Mouse (Mus musculus): ENCODE measurements around the gene Parp16.
"Not testable (repeated sequence)": the region's sequence is repeated elsewhere in the genome, so short reads cannot be mapped to it uniquely, and the experiment has no call there.

Parp16 gene

DNA sequence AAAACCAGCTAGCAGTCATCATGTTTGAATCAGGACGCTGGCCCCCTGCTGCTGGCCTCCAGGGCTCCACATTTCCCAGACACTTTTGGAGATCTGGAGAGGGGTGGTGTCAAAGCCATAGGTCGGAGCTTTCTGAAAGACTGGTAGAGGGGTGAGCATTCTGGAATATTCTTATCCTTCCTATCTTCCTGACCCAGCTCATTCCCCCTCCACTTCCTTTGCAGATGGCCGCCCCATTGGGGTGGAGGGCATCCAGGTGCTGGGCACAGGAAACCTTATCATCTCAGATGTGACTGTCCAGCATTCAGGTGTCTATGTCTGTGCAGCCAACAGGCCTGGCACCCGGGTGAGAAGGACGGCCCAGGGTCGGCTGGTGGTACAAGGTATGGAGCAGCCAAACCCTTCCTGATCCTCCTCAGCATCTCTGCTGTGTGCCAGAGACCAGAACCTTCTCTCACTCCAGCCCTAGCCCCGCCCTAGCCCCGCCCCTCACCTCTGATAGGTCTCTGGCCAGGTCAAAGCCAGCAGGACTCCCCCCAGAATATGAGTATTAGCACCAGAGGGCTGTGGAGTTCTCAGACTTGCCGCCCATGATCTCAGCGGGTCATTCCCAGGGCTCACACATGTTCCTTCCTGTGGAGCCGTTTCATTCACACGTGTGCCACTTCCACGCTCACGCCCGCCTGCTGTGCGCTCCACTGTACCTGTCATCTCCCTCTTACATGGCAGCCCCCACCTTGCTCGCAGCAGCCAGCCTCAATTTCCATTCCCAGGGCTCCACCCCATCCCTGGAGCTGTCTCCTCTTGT lies 15.1 kb upstream of the Parp16 start:
- DNase-seq: no peak

DNA sequence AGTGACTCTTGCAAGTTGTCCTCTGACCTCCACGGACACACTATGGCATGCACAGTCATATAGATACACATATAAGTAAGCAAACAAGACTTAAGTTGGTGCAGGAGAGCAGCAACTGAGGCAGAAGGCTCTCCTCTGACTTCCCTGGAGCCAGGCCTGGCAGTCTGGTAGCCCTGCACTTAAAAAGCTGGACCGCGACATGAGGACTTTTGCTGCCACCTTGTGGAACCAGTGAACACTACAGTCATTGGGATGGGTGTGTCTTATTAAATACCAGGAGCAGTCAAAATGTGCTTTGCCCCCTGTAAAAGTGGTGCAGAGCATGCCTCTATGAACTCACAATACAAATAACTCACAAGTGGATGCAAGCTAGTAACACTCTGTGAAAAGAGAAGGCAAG lies 6.6 kb upstream of the Parp16 start:
- DNase-seq: peak; percentile 89

DNA sequence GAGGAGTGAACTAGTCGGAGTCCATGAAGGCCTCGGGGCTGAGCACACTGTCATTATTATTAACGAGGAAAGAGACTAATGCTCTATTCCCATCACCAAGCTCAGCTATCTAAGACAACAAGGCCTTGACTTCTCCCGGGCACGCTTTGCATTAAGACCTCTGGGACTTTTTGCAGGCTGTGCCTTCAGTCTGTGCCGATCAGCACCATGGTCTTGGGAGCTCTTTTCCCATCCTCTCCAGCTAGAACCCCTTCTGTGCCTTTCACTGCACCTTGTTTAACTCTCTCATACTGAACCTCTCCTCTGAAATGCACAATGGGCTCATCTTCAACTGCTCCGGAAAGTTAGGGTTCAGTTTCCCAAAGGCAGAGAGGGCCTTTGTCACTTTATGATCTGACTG lies 4.8 kb upstream of the Parp16 start:
- no peak for DNase-seq

DNA sequence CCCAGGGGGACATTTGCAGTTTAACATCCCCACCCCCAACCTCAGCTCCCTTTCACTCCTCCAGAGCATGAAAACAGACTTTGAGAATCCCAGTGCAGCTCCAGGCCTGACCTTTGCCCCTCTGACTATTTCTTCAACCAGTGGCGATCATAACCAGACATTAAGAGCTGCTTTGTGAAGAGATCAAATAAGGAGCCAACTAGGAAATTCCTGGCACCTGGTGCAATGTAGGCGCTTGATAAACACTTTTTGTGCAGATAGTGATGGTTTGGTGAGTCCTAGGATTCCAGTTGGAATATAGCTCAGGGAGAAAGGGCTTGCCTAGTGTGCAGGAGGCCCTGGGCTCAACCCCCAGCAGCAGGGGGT lies 3.8 kb upstream of the Parp16 start:
- no peak for DNase-seq

DNA sequence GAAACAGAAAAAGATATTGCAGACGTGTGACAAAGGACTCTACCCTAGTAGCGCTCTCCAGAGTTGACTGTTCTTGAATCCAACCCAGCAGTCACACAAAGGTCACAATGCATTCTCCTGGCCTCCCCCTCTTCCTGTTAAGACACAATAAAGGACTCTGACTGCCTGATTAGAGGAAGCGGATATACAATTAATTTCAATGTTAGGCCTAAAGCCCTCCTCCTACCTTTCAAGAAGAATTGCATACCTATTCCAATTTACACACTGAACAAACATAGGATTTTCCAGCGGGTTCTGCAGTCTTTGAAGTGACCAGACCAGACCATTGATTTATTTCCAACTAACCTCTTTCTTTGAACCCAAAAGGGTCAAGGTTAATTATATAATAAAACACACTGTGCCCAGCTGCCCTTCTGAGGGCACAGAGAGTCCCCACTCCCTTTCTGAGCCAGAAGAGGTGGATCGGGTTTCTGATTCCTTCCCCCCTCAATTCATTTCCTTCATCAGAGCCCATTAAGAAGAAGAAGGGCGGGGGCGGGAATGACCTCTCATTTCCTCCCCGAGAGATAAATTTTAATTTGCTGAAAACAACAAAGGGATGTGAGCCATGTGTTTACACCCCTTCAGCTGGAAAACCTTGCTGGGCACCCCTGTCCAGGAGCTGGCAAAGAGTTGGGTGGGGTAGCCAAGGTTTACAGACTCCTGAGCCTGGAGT lies 3.2 kb upstream of the Parp16 start:
- no peak for DNase-seq

DNA sequence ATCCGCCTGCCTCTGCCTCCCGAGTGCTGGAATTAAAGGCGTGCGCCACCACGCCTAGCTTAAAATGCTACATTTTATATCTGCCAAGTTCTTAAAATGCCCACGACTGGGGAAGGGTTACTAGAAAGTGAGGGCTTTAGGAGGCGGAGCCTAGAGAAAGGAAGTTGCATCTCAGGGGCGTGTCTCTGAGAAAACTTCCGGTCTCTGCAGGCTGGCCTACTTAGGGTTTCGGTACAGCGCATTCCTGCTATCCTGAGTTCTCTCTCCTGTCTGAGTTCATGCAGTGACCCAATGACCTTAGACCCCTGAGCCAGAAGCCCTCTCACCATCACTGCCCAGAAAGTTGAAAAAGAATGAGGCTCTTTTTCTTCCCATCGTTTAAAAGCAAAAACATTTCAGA lies 1.9 kb upstream of the Parp16 start:
- DNase-seq: no peak

DNA sequence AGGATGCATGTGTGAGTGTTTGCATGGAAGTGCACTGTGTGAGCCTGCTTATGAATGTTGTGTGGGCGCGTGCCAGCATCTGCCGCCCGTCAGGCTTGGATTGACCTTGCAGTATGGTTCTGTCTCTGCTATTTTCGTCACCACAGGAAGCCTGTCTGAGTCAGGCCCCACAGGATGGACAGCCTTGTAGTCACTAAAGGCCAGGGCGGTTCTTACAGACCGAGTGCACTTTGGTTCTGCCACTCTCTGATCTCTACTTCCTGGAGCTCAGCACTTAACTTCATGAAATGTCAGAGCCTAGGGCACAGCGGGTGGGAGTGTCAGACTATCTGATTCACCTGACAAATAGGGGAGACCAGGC lies 448 bp downstream of the Parp16 start:
- DNase-seq: peak; percentile 45

DNA sequence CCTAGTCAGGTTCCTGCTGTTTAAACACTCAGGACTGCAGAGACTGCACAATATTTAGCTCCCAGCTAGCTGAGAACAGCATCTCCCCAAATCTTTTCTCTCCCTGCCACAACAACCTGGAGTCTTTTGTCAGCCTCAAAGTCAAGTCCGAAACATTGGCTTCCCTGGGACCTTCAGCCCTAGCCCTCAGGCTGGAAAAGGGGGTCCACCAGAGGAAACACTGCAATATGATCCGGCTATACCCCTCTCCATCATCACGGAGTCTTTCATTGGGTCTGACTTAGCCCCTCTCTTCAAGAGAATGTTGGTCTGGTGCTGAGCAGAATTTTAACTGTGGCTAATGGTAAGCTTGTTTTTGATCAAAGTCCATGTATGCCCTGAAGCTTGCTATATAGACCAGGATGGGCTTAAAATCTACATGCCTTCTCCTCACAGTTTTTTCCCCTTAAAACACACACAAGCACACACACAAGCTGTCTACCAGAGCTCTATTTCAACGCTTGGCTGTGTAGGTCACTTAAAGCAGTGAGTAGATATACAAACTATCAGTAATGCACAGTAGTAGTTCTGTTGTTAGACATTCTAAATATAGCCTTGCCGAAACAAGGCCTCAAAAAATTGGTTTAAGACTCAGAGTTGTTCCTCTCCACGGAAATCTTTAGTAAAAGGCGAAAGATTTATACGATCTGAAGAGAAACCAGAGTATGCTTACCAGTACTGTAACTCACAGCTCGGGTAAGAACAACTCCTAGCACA lies 1.0 kb downstream of the Parp16 start:
- DNase-seq: no peak

DNA sequence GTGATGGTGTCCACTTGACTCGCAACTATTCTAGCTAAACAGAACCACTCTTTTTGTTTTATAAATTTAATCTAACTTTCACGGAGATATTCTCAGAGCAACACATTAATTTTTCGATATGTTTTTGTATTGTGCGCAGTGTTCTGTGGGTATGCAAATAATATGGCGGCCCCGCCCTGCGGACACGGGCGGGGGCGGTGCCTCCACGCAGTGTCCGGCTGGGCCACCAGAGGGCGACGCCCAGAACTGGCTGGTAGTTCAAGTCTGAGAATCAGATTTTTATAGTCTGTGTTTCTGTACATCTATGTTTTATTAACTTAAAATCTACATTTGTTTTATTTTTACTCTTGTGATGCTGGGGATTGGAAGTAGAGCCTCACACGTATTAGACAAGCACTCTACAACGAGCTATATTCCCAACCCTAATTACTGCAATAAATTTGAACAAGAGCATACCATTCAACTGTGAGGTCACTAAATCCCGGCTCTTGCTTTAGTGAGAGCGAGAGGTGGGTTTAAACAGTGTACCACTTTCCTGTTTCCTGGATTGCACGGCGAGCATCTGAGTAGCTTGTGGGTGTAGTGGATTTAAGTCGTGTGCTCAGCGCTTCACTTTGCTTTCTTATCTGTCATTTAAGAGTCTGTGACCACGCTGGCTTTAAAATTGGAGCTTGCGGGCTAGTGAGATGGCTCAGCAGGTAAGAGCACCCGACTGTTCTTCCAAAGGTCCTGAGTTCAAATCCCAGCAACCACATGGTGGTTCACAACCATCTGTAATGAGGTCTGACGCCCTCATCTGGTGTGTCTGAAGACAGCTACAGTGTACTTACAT lies 1.8 kb downstream of the Parp16 start:
- DNase-seq: peak; percentile 97

DNA sequence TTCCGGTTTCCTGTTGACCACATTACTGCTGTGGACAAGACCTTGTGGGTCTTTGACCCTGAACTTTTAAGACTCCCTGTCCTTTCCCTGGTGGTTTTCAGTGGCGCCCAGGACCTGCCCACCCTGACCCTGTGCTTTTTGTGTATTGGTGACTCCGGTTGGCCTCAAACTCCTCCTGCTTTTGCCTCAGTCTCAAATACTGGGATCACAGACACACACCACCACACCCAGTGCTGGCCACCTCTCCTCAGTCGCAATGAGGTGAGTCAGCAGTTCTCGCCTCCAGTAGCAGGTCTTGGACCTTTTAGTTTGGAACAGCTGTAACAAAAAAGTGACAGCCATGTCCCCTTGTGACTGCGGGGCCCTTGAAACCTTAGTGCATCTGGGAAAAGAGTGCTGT lies 2.7 kb downstream of the Parp16 start:
- no peak for DNase-seq

DNA sequence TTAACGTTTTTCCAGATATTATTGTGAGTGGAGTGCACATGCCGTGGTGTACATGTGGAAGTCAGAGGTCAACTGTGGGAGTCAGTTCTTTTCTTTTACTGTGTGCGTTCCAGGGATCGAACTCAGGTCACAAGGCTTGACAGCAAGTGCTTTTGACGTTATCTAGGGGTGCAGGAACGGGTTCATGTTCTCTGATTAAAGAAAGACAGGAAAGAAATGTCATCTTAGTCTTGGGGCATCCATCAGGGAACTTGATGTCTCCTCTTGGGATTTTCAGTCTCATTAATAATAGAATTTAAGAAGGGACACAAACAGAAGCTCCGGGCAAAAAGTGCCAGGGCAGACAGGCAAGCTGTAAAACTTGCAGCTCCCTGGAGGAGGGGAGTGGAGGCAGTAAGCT lies 4.6 kb downstream of the Parp16 start:
- no peak for DNase-seq

DNA sequence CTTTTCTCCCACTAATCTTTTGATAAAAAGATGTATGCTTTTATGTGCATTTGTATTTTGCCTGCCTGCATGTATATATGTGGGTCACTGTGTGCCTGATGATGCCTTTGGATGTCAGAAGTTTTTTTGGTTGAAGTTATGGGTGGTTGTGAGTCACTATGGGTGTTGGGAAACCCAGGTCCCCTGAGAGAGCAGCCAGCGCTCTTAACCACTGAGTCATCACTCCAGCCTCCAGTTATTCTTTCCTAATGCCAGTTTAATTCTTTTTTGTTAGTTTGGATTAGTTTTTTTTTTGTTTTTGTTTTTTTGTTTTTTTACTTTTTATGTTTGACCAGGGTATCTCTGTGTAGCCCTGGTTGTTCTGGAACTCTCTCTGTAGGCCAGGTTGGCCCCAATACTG lies 5.5 kb downstream of the Parp16 start:
- no peak for DNase-seq

DNA sequence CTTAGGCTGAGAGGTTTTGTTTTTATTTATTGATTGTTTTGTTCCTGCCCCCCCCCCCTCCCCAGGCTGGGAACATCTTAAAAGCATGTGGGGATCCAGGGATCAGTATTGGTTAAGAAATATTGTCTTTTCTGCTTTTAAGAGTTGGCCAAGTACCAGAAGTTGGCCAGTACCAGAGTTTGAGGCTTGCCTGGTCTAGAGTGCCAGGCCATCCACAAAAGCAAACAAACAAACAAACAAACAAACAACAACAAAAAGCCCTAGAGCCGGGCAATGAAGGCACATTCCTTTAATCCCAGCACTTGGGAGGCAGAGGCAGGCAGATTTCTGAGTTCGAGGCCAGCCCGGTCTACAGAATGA lies 5.8 kb downstream of the Parp16 start:
- DNase-seq: no peak

DNA sequence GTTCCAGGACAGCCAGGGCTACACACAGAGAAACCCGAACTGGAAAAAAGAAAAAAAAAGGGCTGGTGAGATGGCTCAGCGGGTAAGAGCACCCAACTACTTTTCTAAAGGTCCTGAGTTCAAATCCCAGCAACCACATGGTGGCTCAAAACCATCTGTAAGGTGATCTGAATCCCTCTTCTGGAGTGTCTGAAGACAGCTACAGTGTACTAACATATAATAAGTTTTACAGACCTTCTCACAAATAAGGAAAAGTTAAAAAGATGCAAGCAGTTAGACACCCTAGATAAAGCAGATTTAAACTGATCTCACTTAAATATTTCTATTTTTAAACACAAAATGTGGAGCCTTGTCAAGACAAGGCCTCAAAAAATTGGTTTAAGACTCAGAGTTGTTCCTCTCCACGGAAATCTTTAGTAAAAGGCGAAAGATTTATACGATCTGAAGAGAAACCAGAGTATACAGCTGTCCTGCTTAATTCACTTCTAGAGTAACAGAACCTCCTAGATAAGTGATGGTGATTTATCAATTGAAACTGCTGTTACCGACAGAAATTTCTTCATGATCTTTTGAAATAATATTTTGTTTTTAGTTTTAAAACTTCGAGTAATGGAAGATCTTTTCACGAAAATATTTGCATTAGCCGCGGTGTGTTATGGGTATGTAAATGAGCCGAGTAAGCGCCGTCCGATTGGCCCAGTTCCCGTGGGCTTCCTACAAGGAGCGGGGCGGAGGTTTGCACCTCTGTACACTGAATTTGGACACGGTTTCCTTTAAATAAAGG lies 6.4 kb downstream of the Parp16 start:
- DNase-seq: peak; percentile 87

DNA sequence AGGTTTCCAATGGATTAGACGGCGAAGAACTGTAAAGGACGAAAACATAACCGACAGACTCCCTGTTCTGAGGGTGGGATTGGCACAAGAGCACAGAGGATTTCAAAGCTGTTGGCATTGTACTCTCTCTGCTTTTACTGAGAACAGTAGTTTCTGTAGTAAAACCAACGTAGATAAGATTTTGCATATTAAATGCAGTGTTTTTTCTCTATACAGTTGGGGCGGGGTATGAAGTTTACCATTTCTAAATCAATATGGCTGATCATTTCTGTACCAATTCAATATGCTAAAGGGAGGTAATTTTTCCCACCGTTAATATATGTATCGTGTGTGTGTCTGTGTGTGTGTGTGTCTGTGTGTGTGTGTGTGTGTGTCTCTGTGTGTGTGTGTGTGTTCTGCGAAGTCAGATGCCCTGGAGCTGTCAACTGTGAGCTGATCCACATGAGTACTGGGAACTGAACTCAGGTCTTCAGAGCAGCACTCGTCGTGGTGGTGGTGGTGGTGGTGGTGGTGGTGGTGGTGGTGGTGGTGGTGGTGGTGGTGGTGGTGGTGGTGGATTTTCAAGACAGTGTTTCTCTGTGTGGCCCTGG lies 7.1 kb downstream of the Parp16 start:
- no peak for DNase-seq

DNA sequence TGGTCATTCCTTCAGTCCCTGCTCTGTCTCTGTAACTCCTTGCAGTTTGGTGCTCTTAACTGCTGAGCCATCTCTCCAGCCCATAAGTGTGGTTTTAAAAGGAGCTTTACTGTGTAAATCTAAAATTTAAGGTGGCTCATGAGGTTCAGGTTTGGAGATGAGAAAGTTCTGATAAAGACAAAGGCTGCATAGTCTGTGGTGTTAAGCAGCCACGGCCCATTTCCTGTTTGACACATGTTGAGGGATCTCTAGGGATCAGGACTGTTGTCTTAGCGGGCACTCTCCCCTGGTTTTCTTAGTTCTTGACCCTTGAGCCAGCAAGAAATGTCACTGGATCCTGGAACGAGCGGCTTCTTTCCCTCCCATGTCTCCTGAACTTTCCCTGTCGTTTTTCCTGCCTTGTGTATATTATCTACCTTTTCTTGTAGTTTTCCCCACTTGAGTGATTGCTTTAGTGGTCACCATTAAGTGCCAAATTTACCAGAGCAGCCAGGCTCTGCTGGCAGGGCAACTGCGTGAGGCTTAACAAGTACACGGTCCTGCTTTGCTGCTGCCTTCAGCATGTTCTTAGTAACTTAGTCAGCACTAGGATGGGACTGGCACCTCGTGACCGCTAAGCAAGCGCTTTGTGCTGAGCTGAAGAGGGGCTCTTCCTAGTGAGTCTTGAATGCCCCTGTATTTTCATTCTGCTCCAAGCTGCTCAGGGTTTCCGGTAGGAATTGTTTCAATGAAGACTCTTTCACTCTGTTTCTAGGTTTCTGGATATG lies 10.1 kb downstream of the Parp16 start:
- no peak for DNase-seq

DNA sequence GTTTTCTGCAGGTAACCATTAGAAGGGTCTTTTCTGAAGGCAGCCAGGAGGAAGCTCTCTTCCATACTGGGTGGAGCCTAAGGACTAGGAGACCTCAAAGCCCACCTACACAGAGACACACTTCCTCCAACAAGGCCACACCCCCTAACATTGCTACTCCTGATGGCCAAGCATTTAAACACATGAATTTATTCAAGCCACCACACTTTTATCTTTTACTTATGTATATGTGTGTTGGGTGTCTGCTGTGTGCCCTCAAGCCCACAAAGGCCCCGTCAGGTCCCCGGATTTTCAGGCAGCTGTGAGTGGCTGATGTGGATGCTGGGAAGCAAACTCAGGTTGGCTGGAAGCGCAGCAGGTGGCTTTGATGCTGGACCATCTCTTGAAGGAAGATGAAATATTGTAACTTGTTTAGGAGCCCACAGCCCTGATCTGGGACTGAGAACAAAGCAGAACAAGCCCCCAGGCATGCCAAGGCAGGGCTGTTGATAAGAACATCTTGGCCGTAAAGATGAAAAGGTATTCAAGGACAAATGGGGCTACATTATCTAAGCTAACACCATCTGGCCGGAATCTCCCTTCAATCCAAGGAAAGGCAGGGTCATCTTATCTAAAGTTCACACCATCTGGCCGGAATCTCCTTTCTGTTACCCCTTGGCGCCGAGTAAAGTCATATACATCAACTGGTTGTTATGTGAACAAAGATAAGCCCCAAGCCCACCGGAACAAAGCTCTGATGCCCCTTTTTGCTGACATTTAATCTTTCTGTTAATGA lies 12.1 kb downstream of the Parp16 start:
- not testable (repeated sequence) for DNase-seq

DNA sequence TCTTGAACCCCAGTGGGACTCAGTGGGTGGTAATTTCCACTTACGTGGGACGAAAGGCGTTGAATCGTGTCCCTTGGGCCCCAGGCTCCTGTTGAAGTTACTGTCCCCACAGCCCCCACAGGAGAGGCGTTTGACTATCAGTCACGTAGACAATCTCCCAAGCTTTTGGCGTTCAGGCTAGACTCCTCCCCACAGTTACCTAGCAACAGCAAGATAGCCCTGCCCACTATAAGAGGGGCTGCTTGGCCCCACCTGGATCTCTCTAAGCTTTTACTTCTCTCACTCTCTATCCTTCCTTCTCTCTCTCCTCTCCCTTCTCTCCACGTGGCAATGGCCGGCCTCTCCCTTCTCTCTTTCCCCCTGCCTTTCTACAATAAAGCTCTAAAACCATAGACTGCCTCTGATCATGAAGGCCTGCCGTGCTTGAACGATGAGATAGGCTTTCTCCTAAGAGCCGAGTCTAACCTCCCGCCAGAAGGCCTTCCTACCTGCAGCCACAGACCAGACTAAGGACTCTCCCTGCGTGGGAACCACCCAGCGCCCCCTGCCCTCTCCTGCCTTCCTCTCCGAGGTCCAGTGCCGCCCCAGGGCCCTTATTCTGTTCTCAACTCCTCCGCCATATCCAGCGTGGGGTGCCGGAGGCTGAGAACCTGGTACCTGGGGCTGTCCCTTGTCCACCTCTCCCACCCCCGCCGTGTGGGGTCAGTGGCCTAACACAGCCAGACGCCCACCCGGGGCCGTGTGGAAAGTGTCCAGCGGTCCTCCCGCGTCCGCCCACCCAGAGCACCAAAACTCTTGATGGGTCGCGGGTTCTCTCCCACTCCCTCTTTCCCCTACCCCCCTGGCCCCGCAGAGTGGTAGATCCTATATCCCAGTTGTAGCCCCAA lies 13.4 kb downstream of the Parp16 start:
- no peak for DNase-seq

DNA sequence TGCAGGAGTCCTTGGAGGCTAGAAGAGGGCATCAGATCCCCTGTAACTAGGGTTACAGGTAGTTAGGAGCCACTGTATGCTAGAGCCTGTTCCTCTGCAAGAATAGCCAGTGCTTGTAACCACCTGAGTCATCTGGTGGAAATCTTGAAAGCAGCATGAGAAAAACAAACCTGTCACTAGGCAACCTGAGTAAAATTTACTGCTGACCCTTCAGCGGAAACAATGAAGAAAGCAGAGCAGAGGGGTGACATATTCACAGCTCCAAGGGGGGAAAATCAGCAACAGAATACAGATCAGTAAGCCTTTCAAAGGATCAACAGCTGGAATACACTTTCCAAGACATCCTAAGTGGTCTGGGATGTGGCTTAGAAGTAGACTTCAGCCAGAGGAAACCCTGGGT lies 16.4 kb downstream of the Parp16 start:
- no peak for DNase-seq

Measured in kidney, adult 18-20 months (tissue).